Mouse (Mus musculus) liver, adult 2 months (tissue): ENCODE data around the gene Cdkn2b.

Experiments used
- CTCF ChIP-seq: fragments of 200-500 bp; IDR thresholded peaks from 2 replicates; pipeline ENCODE4 v1.5.1; 2011; ENCODE audit warnings: low read depth, low read length, control low read depth
- POLR2A ChIP-seq: fragments of 200-500 bp; IDR thresholded peaks from 2 replicates; pipeline ENCODE4 v1.6.1; 2011; ENCODE audit warnings: low read length, control low read depth; ENCODE audit not compliant: insufficient read depth; ENCODE audit errors: extremely low read depth

DNA sequence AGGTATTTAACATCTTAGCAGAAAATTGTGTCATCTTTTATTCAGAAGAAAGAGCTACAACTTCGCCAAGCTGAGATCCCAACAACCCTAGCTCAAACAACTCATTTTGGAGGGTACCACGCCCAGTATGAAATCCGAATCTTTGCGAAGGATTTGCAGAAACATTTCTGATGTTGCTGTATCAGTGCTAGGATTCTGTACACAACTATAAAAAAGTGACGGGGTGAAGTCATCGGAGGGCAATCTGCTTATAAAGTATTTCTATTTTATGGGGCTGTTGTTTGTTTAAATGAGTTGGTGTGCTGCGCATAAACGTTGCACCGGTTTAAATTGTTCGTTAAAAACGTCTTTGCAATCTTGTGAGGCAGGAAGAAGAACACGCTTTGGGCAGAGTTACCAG lies 28.2 kb downstream of the Cdkn2b start:
- no peak for TF ChIP-seq CTCF
- no peak for TF ChIP-seq POLR2A
